30 mouse cellular contexts compared by ENCODE assay signal in genomic region chr7:140833341-140833740, GRCm38 (mm10). TPM values are rescaled to one million over a fixed set of nuclear protein-coding genes. Genes with fewer than 3 reads are reported as not detected.
"Had no signal": no experiment of that assay in that cellular context is flagged by ENCODE, and none has a peak within 500 bp of the region (broad histone marks: within the 10 kb centered on the region; RNA-seq: fewer than 3 reads in every experiment).

No protein-coding gene starts in this region.

- ATAC-seq: hindbrain, embryonic 16.5 days; inflammation-experienced regulatory T-cells, adult 6 months; intestine, embryonic 15.5 days; intestine, postnatal 0 days had no signal

- DNase-seq: gastrocnemius, adult 2 months; gastrocnemius, postnatal 10 days; gastrocnemius, postnatal 25 days; heart, adult 2 months; heart, postnatal 10 days; heart, postnatal 4 days; kidney, adult 18-20 months; kidney, adult 8-10 months; kidney, postnatal 10 days; kidney, postnatal 25 days; kidney, postnatal 4 days; liver had no signal

- H3K4me1 ChIP-seq: hindbrain, embryonic 12.5 days; limb, embryonic 12.5 days had no signal

- H3K4me3 ChIP-seq: gastrocnemius, adult 2 months; heart, adult 2 months; hindbrain, embryonic 10.5 days; hindbrain, embryonic 12.5 days; intestine, embryonic 15.5 days; layer of hippocampus, adult 2 months; left cerebral cortex, adult 2 months; limb, embryonic 10.5 days; limb, embryonic 12.5 days had no signal

- H3K9me3 ChIP-seq: hindbrain, embryonic 10.5 days; hindbrain, embryonic 12.5 days; intestine, embryonic 15.5 days; limb, embryonic 10.5 days; limb, embryonic 12.5 days had no signal

- H3K27me3 ChIP-seq: hindbrain, embryonic 12.5 days; intestine, embryonic 15.5 days had no signal

- H3K27ac ChIP-seq: gastrocnemius, adult 2 months; heart, adult 2 months; hindbrain, embryonic 10.5 days; hindbrain, embryonic 12.5 days; hindbrain, embryonic 14.5 days; intestine, embryonic 15.5 days; layer of hippocampus, adult 2 months; left cerebral cortex, adult 2 months; limb, embryonic 10.5 days; limb, embryonic 12.5 days had no signal

- H3K36me3 ChIP-seq: hindbrain, embryonic 10.5 days; hindbrain, embryonic 12.5 days; intestine, embryonic 15.5 days; limb, embryonic 10.5 days; limb, embryonic 12.5 days had no signal

- H3K4me2 ChIP-seq: heart, embryonic 11.5 days; hindbrain, embryonic 12.5 days; hindbrain, embryonic 14.5 days; intestine, embryonic 15.5 days; limb, embryonic 12.5 days; liver, embryonic 11.5 days had no signal

- H3K9ac ChIP-seq: hindbrain, embryonic 12.5 days; hindbrain, embryonic 14.5 days; intestine, embryonic 15.5 days; limb, embryonic 12.5 days had no signal

RNA-seq across cellular contexts. Expression of gene Urah, which starts 1.5 kb away (rescaled TPM):
- polyA plus RNA-seq: heart, embryonic 11.5 days; heart, embryonic 14.5 days; hindbrain, embryonic 12.5 days; hindbrain, embryonic 16.5 days; inflammation-experienced regulatory T-cells, adult 6 months had no signal

RNA-seq across cellular contexts. Expression of gene Scgb1c1, which starts 12.0 kb away (rescaled TPM):
- polyA plus RNA-seq: heart, embryonic 11.5 days; heart, embryonic 14.5 days; hindbrain, embryonic 10.5 days; hindbrain, embryonic 12.5 days; hindbrain, embryonic 14.5 days; hindbrain, embryonic 16.5 days; inflammation-experienced regulatory T-cells, adult 6 months; intestine, embryonic 15.5 days; intestine, postnatal 0 days; kidney, embryonic 14.5 days; kidney, embryonic 16.5 days; limb, embryonic 10.5 days; limb, embryonic 12.5 days; limb, embryonic 14.5 days; liver, embryonic 11.5 days had no signal

RNA-seq across cellular contexts. Expression of gene Odf3, which starts 14.3 kb away (rescaled TPM):
- polyA plus RNA-seq: heart, embryonic 11.5 days; heart, embryonic 14.5 days; heart, embryonic 16.5 days; hindbrain, embryonic 10.5 days; hindbrain, embryonic 12.5 days; hindbrain, embryonic 14.5 days; inflammation-experienced regulatory T-cells, adult 6 months; intestine, embryonic 15.5 days; intestine, postnatal 0 days; kidney, embryonic 14.5 days; limb, embryonic 10.5 days; limb, embryonic 12.5 days; liver, embryonic 11.5 days had no signal

RNA-seq across cellular contexts. Expression of gene Gm45785, which starts 22.8 kb away (rescaled TPM):
- polyA plus RNA-seq: heart, adult 2 months; heart, embryonic 11.5 days; heart, embryonic 14.5 days; heart, embryonic 16.5 days; hindbrain, embryonic 10.5 days; hindbrain, embryonic 12.5 days; hindbrain, embryonic 14.5 days; hindbrain, embryonic 16.5 days; inflammation-experienced regulatory T-cells, adult 6 months; intestine, embryonic 15.5 days; intestine, postnatal 0 days; kidney, embryonic 14.5 days; kidney, embryonic 16.5 days; limb, embryonic 10.5 days; limb, embryonic 14.5 days; liver, embryonic 11.5 days had no signal
